Mouse (Mus musculus) right cerebral cortex, adult 2 months (tissue): ENCODE data around the gene Krcc1.

Experiments
- DNase-seq, 2 experiments: peaks; one replicate each; pipeline ENCODE4 v3.0.0; 2021 to 2022; ENCODE audit warnings: low spot score in 2 of 2

The Krcc1 gene

DNA sequence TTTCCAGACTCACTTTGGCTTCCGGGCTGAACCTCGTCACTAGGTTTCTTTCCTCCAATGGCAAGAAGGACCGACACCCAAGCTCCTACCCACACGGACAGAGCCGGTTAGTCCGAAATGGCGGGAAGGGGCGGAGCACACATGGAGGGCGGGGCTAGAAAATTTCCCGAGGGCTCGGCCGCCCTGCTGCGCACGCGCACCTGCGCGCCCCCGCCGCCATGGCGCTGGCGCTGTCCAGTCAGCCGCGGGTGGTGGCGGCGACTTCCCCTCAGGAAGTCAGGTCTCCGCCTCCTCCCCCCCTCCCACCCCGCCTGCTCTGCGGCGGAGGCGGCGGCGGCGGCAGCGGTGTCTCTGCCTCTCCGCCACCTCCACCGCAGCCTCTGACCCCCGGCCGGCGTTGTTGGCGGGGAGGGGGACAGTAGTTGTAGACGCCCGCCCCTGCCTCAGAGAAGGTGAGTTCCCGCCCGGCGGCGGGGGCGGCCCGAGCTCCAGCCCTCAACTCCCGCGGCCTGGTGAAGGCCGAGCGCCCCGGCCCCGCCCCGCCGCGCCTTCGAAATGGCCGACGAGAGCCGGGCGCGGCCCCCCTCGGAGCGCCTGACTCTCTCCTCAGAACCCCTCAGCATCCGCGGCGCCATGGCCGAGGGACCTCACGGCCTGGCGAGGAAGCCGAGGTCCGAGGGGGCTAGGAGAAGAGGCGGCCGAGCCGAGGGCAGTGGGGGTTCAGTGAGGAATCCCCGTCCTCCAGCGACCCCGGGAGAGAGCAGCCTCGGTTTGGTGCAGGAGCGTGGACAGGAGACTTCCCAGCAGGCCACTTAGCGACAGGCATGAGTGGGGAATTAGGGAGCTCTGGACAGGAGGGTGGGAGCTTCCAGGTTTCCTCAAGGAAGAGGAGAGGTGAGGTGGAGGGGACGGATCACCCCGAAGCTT, at the start of gene Krcc1:
Gene Krcc1, plus strand, starts transcription at position 289 of the 927 bp plus-strand sequence.
- DNase-seq = peak; percentile 95

DNA sequence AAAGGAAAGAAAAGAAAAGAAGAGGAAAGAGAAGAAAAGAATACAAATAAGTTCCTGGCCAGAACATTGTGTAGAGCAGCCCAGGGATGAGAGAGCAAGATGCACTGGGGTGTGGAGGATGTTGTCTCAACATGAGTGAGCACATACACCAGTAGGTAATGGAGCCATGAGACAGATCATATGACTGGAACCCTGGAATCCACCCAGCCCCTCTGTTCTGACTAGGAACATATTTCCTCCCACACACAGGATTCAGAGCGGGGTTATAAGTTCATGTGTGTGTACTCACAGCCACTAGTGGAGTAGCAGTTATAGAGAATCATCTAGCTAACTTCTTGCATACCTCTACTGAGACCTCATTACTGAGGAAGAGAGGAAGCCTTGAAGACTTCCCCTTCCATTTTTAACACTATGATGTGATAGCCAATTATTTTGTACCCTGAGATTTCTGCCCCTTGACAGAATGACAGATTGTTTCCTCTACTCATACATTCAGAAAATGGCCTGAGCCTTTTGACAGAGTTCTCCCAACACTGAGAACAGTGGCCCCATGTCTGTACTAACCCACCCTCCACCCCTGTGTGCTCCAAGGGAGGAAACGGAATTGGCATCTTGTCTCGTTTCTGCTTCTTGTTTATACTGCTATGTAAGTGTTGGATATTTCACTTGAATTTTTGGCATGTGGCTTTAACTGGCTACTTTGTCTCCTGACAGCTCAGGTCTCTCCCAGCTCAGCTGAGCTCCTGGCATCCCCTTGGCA, 47.1 kb upstream of the Krcc1 start:
- DNase-seq = no peak

DNA sequence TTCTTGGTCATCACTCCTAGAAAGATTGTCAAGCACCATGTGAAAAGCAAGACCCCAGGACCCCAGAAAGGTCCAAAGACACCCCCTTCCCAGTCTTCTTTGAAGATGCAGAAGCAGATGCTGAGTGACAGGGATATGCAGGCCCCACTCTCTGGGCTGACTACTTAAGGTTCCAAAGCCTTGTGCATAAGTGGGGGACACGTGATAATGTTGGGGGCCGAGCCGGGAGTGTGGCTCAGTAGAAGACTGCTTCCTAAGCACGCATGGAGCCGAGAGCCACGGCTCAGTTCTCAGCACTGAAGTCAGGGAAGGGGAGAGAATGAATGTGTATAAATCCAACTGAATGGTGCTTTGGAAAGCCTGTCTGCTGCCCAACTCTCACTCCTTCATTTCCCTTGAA, 44.9 kb upstream of the Krcc1 start:
- no peak for DNase-seq

DNA sequence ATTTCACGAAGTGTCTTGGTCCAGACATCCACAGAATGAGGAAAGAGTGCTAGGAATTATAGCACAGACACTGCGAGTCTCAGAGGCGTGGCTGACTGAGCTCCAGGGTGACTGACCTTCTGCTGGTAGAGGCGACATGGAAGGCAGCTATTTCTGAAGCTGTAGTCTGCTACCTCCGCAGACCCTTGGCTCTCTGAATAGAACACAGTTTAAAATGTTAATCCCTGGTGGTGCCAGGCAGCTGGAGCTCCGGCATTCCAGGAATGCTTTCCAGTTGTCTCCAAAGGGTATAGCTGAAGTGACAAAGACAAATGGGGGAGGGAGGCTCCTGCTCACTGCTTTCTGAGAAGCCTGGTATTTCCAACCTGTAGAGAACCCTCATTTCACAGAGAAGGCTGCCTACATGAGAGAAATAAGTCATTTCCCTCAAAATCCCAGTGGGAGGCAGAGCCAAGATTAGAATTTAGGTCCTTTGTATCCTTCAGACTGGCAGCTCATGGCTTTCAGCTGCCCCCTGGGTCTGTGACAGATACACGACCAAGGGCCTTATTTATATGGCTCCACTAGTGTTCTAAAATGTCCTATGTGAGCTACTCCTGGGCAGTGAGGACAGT, 44.2 kb upstream of the Krcc1 start:
- DNase-seq = no peak

DNA sequence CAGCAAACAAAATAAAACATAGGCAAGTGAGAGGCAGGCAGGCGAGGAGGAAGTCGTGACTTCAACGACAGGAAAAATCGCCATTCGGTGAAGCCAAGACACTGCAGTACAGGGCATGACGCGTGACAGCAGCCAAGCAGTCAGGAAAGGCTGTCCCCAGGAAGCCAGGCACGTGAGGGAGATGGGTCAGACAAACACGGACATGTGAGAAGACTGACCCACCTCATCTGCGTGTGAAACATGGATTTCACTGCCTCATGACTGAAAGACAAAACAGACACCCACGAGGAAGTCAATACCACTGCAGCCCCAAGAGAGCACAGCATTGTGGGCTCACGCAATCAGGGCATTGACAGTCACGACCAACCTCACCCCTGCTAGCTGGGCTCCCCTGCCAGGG, 36.4 kb upstream of the Krcc1 start:
- DNase-seq = no peak

DNA sequence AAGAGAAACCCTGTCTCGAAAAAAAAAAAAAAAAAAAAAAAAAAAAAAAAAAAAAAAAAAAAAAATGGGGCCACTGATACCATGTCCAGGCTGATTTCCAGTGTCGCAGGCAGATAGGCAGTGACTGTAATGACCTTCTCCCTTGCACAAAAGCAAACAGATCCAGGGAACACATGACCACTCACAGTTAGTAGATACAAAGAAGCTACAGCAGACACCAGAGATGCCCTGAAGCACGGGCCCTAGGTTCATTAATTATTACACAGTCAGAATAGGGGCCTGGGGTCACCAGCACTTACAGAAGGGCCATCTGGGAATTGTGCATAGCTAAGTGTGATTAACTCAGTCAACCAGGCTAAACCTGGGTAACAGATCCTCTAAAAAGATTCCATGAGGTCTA, 35.5 kb upstream of the Krcc1 start:
- no peak for DNase-seq

DNA sequence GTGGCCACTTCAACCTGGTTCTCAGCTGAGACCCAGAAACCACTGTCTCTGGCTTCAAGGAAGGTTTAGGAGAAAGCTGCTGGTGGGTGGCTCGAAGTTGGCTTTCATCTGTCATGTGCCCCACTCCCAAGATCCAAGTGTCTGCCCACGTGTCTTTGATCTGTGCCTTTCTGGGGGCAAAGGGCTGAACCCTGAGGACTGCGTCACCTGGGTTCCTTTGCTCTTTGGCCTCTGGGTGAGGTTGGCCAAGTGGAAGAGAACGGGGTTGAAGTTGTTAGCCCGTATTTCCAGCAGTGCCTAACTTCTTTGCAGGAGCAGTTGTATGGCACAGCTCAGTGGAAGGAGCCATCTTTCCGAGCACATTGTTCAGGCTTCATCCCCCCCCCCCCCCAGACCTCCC, 35.0 kb upstream of the Krcc1 start:
- DNase-seq = no peak

DNA sequence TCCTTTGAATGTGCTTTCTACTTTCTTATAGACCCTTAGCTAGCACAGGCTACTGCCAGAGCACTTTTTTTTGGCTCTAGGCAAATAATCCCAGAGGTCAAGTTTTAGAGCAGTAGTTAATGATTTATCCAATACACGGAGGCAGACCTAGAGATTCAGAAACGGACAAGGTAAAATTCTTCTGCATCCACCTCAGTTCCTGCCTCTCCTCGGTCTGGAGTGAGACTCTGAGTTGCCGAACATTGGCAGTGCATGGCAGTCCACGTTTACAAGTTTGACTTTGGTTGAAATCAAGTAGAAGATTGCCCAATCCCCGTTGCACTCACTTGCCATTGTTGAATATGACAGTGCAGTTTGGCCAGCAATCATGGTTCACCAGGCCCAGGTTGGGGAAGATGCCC, 34.4 kb upstream of the Krcc1 start:
- DNase-seq = no peak

DNA sequence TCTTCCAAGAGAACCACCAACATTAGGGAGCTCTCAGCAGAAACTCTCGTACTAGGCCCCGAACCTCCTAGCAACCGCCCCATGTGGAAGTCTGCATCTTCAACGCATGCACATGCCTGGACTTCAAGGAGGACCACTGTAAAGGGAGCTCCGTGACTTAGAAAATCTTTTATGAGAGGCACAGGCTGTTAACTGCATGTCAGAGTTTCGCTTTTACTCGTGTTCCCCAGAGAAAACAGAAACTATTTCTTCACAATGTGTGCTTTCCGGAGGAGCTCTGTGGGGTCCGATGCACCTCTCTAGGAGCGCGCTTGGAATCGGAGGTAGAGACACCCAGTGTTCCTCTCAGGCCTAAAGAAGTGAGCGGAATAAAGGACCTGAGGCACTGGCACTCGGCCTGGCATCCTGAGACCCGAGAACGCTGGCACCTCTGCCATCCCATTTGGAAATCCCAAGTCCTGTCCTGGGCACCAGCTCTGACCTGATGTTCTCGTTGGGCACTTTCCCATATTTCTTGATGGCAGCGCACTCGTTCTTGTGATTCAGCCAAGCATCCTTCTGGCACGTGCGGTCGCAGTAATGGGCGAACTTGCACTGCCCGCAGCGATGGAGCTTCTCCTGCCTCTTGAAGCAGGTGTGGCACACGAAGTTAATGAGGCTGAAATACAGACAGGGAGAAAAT, 32.3 kb upstream of the Krcc1 start:
- no peak for DNase-seq

DNA sequence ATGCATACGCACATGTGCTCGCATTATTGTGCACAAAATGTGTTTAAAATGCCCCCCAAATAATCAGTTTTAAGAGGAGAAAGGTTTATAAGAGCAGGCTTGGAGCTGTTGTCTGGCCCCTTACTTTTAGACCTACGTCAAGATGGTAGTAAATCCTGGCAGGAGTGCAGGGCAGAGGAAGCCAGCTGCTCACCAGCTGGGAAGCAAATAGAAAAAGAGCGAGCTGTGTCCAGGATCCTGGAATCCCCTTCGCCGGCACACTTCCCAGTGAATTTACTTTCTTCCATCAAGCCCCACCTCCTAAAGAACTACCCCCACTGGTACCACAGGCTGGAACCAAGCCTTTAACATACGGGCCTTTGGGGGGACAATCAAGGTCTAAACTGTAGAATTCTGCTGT, 30.6 kb upstream of the Krcc1 start:
- DNase-seq = no peak

DNA sequence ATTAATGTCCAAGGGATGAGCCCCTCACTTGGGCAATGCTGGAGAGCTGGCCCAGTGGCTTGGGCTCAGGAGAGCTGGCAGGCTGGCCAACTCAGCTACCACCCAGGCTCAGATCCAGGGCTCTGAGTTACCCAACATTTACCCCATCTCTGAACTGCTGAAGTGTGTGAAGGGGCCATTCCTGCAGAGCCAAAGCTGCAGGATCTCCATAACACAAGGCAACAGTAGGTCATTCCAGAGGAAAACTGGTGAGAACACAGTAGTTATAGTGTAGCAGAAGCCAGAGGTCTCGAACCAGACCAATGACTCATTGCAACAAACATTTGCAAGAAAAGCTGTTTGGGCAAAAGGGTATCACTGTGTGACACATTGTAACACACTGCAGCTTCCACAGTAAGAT, 28.7 kb upstream of the Krcc1 start:
- DNase-seq = no peak

DNA sequence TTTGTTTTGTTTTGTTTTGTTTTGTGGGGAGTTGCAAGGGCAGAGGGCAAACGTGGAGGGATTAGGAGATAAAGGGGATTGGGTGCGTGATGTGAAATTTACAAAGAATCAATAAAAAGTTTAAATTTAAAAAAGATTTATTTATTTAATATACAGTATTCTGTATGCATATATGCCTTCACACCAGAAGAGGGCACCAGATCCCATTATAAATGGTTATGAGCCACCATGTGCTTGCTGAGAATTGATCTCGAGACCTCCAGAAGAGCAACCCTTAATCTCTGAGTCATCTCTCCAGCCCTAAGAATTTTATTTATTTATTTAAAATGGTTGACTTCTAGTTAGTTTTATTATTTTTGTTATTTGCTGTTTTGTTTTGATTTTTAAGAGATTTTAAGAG, 28.2 kb upstream of the Krcc1 start:
- DNase-seq = no peak

DNA sequence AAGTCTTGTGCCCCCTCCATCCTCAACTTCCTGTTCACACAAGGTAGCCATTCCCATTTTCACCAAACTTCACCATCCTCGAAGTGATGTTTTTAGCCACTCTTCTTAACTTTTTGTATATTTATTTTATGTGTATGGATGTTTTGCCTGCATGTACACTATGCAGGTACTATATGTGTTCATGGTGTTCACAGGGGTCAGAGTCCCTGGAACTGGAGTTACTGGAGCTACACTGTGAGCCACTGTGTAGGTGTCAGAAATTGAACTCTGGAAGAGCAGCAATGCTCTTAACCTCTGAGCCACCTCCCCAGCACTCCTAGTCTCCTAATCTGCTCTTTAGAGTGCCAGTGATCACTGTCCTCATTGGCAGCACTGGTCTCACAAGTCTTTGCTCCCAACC, 23.1 kb upstream of the Krcc1 start:
- DNase-seq = no peak

DNA sequence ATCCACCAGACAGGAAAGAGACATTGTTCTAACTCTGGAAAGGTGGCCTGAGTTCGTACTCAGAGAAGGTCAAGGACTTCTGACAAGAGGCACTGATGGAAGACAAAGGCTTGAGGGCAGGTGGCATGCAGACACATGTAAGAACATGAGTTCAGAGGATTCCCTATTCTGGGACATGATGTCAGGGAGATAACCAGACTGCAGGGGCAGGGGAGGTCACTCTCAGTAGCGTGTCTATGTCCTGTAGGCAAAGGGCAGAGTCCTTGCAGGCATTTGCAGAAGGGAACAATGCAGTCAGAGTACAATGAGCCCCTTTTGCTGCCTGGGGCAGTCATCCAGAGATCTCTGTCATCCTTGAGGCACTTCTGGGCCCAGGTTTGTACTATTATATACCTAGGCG, 21.9 kb upstream of the Krcc1 start:
- DNase-seq = no peak

DNA sequence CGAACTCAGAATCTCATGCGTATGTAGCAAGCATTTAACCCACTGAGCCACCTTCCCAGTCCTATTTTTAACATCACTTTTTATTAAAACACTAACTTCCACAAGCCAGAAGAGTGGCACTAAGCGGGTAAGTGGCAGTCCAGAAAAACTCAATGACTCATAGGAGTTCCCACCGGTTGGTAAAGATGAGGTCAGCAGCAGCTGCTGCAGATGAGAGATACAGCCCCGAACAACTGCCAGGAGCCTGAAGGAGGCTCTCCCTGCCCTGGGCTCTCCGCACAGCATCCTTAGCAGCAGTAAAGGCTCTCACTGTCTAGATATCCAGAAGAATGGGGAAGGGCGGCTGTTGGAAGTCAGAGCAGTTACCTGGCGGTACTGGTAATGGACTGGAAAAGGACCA, 20.5 kb upstream of the Krcc1 start:
- no peak for DNase-seq

DNA sequence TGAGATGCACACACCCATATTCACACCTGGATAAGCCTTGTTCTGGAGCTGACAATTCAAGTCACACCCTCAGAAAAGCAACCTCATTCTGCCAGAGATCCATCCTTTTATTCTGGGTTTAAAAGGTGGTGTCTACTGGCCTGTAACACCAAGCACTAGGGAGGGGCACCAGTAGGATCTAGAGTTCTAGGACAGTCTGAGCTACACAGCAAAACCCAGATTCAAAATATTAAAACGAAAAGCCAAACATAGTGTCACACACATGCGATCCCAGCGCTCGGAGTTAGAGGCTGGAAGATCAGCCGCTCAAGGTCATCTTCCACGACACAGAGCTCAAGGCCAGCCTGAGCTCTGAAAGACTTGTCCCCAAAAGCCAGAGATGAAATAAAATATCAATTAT, 17.0 kb upstream of the Krcc1 start:
- DNase-seq = no peak

DNA sequence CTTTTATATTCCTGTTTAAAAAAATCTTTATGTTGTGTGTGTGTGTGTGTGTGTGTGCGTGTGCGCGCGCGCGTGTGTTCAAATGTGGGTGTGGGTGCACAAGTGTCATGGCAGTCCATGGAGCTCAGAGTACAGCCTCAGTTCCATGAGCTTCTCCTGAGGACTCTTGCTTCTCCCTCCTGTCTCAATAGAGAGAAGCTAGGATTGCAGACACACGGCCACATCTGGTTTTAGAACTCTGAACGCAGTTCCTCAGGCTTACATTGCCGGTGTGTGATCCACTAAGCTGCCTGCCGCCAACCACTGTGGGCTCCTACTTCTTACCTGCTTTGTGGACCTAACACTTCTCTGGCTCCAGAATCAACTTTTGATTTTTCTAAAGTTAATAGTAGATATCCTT, 15.3 kb upstream of the Krcc1 start:
- DNase-seq = no peak

DNA sequence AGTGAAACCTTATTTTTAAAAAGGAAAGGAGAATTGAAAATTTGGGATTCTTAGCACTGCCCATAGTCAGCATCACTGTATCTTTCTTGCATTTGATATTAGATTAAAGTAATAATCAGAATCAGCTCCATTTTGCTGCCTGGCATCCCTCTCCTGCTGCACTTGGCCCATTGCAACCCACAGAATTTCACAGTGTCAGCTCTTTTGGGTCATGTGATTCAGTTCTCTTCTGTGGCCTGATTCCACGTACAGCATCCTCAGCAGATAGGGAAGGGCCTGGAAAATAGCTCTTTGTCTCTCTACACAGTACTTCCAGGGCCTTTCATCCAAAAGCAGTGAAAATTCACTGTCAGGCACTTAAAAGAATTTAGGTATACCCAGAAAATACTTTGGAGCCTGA, 14.1 kb upstream of the Krcc1 start:
- DNase-seq = no peak

DNA sequence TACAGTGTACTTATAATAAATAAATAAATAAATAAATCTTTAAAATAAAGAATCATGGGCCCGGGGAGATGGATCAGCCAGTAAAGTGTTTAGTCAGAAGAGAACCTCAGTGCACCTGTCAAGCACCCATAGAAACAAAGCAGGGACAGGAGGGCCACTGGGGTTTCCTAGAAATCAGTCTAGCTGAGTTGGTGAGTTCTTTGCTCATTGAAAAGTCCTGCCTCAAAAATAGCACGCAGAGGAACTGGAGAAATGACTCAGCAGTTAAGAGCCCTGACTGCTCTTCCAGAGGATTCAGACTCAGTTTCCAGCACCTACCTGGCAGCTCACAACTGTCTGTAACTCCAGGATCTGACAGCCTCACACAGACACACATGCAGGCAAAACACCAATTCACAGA, 12.9 kb upstream of the Krcc1 start:
- DNase-seq = no peak

DNA sequence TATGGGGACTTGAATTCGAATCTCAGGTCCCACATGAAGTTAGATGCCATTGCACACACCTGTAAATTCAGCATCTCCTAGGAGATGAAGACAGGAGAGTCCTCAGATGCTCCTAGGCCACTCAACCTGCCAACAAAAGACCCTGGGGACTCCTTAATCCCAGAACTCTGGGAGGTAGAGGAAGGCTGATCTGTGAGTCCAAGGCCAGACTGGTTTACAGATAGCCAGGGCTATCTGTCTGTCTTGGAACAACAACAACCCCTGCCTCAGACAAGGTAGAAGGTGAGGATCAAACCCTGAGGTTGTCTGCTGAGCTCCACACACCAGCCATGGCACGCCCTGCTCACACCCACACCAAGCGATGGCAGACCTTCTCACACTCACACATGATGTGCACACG, 12.3 kb upstream of the Krcc1 start:
- no peak for DNase-seq

DNA sequence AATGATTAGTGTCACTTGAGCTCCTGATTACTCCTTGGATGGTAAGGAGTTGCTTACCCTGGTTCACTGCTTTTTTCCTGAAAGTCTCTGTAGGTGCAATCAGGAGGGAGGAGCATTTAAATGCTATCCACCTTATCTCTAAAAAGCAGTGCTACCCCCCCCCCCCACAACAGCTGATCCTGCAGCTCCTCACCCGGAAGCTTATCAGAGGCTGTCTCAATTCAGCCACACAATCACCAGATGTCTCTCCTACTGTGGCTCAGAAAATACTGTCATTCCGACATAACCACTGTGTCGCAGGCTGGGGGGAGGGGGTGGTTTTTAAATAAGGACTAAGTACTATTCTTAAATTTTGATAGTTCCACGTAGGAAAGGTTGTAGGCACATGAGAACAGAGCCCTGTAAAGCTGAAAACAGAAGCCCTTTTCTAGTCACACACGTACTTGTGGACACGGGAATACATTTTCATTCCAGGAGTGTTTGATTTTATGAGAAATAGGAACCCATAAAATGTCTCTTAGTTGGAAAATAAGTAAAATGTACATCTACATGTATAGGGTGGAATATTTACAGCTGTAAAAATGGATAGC, 11.3 kb upstream of the Krcc1 start:
- no peak for DNase-seq

DNA sequence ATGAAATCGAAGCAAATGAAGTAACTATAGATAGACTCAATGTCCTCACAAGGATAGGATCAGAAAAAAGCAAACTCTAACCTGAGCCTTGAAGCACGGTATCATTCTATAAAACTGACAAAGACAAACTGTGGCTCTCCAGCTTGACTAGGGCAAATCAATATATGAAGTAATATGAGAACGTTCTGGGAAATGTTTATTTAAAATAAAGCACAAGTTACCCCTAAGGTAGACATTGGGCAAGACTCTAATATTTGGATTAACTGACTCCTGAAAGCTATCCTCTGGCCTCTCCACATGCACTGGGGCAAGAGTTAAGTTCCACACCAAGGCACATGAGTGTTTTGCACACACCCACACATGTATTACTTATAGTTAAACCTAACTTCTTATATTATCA, 10.4 kb upstream of the Krcc1 start:
- no peak for DNase-seq
